Mouse (Mus musculus) ES-Bruce4 (cell line): ENCODE measurements around the gene Igtp. TPM values are rescaled to one million over a fixed set of nuclear protein-coding genes. Genes with fewer than 3 reads are reported as not detected.
"Not testable (repeated sequence)": the region's sequence is repeated elsewhere in the genome, so short reads cannot be mapped to it uniquely, and the experiment has no call there.

ENCODE experiments used
- H3K27ac ChIP-seq: 2 replicates; pipeline ENCODE4 v1.5.1; 2012; ENCODE audit warnings: low read length, inconsistent platforms; ENCODE audit not compliant: insufficient read depth
- H3K27me3 ChIP-seq: 2 replicates; pipeline ENCODE4 v1.6.1; 2012; ENCODE audit warnings: mild to moderate bottlenecking, low read length, inconsistent platforms; ENCODE audit not compliant: control insufficient read depth, poor library complexity, insufficient read depth, severe bottlenecking
- H3K36me3 ChIP-seq: 2 replicates; pipeline ENCODE4 v1.6.1; 2012; ENCODE audit warnings: inconsistent platforms, mild to moderate bottlenecking, low read length, moderate library complexity; ENCODE audit not compliant: control insufficient read depth, poor library complexity, insufficient read depth, severe bottlenecking
- H3K4me1 ChIP-seq: one replicate; pipeline ENCODE4 v1.8.1; 2011; ENCODE audit warnings: low read length; ENCODE audit not compliant: control insufficient read depth, insufficient read depth
- H3K4me3 ChIP-seq: 2 replicates; pipeline ENCODE4 v1.5.1; 2011; ENCODE audit warnings: low read depth, mild to moderate bottlenecking, low read length
- H3K9ac ChIP-seq: 2 replicates; pipeline ENCODE4 v1.6.1; 2012; ENCODE audit warnings: low read depth, mild to moderate bottlenecking, inconsistent platforms; ENCODE audit not compliant: poor library complexity, severe bottlenecking
- H3K9me3 ChIP-seq: replicated peaks from 2 replicates; pipeline ENCODE4 v1.6.1; 2012; ENCODE audit warnings: mild to moderate bottlenecking, low read length, inconsistent platforms; ENCODE audit not compliant: control insufficient read depth, poor library complexity, insufficient read depth, severe bottlenecking
- CTCF ChIP-seq: IDR thresholded peaks from one replicate; pipeline ENCODE4 v1.8.1; 2011; ENCODE audit warnings: low read depth, low read length
- EP300 ChIP-seq: IDR thresholded peaks from 2 replicates; pipeline ENCODE4 v1.6.1; 2011; ENCODE audit warnings: low read depth, low read length; ENCODE audit not compliant: insufficient read depth
- POLR2A ChIP-seq: IDR thresholded peaks from one replicate; pipeline ENCODE4 v1.8.1; 2011; ENCODE audit warnings: low read length; ENCODE audit not compliant: insufficient read depth
- polyA plus RNA-seq: library from polyadenylated mRNA; stranded (reverse); fragments of >200 nt; gene quantifications from 2 replicates; pipeline ENCODE4 v1.2.4, GENCODE M21; 2011; ENCODE audit warnings: low read depth; ENCODE audit not compliant: missing spikeins, insufficient read depth, insufficient read length

Igtp gene
- polyA plus RNA-seq, 1 experiment, result 10.1 TPM

DNA sequence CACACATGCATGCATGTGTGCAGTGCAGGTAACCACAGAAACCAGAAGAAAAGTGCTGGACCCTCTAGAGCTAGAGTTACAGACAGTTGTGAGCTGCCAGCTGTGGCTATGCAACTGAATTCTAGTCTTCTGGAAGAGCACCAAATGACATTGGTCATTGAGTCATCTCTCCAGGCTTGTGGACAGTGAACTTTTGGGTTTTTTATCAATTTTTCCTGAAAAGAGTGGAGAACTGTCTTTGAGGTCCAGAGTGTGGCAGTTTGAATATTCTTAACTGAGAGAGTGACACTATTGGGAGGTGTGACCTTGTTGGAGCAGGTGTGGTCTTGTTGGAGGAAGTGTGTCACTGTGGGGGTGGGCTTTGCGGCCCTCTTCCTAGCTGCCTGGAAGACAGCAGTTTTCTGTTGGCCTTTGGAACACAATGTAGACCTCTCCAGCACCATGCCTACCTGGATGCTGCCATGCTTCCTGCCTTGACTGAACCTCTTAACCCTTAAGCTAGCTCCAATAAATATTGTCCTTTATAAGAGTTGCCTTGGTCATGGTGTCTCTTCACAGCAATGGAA, 11.0 kb downstream of the Igtp start:
- H3K4me3 ChIP-seq, result no peak overlapping the region
- H3K27me3 ChIP-seq, result no peaks in the 10 kb centered on the region
- peaks cover 4% of the 10 kb centered on the region for H3K4me1 ChIP-seq
- H3K36me3 ChIP-seq, result no peaks in the 10 kb centered on the region
- TF ChIP-seq EP300, result no peak
- no peak for TF ChIP-seq CTCF
- no peak for TF ChIP-seq POLR2A
- no peak overlapping the region for H3K27ac ChIP-seq
- H3K9ac ChIP-seq, result no peak overlapping the region
- H3K9me3 ChIP-seq, result no peaks in the 10 kb centered on the region

DNA sequence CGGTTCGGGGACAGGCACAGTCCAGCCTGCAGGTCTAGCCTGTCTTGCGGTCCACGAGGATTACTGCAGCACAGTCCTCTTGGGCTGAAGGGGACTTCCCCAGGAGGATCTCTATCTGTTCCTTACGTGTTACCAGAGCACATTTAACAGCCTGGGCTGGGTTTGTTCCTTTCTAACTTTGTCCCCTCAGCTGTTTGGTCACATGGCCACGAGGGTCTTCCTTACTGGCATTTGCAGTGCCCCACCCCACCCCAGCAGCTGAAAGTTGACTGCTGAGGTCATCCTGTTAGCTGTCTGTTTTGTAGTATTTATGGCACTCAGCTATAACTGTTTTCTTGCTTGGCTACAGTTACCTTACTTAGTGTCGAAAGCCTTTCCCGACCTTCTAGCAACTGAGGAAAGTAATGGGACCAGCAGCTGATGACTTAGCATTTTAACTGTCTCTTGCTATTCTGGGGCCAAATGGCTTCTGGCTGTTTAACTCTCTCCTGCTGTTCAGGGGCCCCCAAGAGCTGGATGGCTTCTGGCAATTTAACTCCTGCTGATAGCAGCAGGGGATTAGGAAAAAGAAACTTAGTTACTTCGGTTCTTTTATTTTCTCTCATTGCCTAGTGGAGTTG, 11.8 kb downstream of the Igtp start:
- TF ChIP-seq CTCF (no peak), EP300 (0 out of 2 replicates have a peak, but pooled peaks have one; percentile 40)
- no peak overlapping the region for H3K4me3 ChIP-seq
- no peak overlapping the region for H3K27ac ChIP-seq
- H3K36me3 ChIP-seq, result no peaks in the 10 kb centered on the region
- peaks cover 4% of the 10 kb centered on the region for H3K4me1 ChIP-seq
- no peak overlapping the region for H3K9ac ChIP-seq
- H3K9me3 ChIP-seq, result no peaks in the 10 kb centered on the region
- no peaks in the 10 kb centered on the region for H3K27me3 ChIP-seq

DNA sequence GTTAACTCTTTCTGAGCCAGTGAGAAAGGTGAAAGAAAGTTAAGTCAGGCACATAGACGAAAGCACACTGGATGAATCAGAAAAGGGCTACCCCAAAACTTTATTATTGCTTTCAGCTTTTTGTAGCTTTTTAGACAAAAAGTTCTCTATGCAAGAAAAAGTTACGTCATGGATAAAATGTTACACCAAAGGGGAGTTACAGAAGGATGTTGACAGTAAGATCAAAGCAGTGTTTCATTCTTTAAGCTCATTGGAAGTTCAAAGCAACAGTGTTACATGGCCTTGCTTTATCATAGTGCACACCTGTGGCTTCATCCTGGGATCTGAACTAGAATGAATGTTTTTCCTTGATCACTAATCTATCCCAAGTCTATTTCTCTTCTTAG, 12.3 kb downstream of the Igtp start:
- H3K9ac ChIP-seq, result no peak overlapping the region
- H3K36me3 ChIP-seq, result no peaks in the 10 kb centered on the region
- TF ChIP-seq EP300 (no peak), POLR2A (no peak), CTCF (no peak)
- H3K4me3 ChIP-seq, result no peak overlapping the region
- no peaks in the 10 kb centered on the region for H3K9me3 ChIP-seq
- no peak overlapping the region for H3K27ac ChIP-seq
- H3K27me3 ChIP-seq, result no peaks in the 10 kb centered on the region
- peaks cover 4% of the 10 kb centered on the region for H3K4me1 ChIP-seq

DNA sequence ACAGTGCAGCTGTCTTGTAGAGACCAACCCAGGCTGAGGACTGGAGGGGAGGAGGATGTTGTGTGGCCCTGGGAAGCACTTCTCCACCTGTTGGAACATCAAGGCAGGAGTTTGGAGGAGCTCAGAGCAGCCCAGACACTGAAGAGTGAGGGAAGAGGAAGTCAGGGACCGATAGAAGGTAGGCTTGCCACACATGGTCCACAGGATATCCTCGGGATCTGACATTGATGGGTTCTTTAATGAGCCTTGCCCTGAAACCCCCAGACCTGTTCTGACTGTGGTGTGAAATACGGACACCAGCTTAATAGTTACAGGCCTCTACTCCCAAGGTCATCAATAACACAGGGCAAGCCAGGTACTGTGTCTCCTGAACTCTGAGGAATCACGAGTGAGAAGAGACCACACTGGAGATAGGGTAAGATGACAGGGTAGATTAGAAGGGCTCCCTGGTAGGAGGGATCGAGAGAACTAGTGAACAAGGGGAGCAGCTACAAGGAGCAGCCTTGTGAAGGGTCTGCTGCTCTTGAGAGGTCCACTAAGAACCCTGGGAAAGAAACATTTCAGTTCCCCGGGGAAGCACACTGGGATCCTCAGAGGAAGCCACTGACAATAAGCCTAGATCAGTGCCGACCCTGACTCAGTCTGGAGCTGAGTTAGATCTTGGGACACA, 14.5 kb downstream of the Igtp start:
- Histone ChIP-seq H3K36me3 (no peaks in the 10 kb centered on the region), H3K27me3 (no peaks in the 10 kb centered on the region), H3K27ac (no peak overlapping the region), H3K9me3 (no peaks in the 10 kb centered on the region), H3K4me1 (peaks cover 4% of the 10 kb centered on the region), H3K4me3 (no peak overlapping the region), H3K9ac (no peak overlapping the region)
- TF ChIP-seq CTCF (no peak), POLR2A (no peak), EP300 (no peak)

DNA sequence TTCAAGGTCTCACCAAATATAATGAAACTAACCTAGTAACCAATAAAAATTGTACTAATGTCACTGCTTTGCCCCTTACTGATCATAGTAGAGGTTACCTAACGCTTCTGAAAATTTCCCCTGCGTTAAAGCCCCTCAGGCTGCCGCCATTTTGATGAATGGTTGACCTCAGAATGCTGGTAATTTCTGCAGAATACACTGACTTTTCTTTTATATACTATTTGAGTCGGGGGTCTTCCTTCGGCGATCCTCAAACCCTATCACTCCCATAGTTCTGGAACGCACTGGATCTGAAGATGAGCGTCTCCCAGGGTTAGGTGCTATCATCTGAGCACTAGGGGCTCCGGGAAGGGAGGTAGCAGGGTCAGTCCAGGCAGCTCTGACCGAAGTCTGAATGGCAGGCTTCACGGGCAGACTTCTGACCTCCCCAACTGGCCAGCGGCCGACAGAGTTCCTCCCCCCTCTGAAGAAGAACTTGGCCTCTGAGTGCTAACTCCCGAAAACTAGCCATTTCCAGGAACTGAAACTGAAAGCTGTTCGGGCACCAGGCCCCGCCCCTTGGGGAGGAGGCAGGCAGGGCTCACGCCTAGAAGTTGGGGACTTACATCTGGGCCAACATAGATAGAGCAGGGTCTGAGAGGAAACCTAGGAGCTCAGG, 15.2 kb downstream of the Igtp start:
- no peak overlapping the region for H3K27ac ChIP-seq
- H3K4me3 ChIP-seq, result peak overlapping the region; percentile 48; the same call in 1 of the 2 replicates
- no peaks in the 10 kb centered on the region for H3K9me3 ChIP-seq
- H3K9ac ChIP-seq, result peak overlapping the region; percentile 38
- peaks cover 4% of the 10 kb centered on the region for H3K4me1 ChIP-seq
- H3K36me3 ChIP-seq, result no peaks in the 10 kb centered on the region
- H3K27me3 ChIP-seq, result no peaks in the 10 kb centered on the region
- TF ChIP-seq CTCF (no peak), POLR2A (no peak), EP300 (no peak)

DNA sequence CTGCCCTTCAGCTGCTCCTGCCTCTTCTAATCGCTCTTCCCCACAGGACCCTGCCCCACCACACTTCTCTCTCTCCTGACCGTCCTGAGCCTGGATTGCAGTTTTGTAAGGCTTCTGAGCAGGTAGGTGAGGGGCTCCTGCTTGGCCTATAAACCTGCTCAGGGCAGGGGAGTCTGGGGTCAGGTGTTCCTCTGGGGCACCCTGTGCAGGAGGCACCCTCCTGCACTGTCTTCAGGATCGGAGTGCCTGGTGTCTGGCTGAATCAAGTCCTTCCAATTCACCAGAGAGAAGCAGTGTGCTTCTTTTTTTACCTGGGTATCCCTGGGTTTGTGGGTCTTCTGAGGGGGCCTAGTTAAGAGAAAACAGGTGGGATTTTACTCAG, 15.7 kb downstream of the Igtp start:
- not testable (repeated sequence) for H3K9ac ChIP-seq, H3K36me3 ChIP-seq, H3K9me3 ChIP-seq, H3K4me1 ChIP-seq, H3K4me3 ChIP-seq, H3K27ac ChIP-seq, H3K27me3 ChIP-seq
